Mouse (Mus musculus) thymus, postnatal 25 days (tissue): Measurements from ENCODE around the gene Hist1h2ae.
A peak's percentile ranks its signal among the peaks of the same experiment; 100 is the strongest.

Experiments used
- DNase-seq: peaks from one replicate; pipeline ENCODE4 v3.0.0; 2022

Gene Hist1h2ae

DNA sequence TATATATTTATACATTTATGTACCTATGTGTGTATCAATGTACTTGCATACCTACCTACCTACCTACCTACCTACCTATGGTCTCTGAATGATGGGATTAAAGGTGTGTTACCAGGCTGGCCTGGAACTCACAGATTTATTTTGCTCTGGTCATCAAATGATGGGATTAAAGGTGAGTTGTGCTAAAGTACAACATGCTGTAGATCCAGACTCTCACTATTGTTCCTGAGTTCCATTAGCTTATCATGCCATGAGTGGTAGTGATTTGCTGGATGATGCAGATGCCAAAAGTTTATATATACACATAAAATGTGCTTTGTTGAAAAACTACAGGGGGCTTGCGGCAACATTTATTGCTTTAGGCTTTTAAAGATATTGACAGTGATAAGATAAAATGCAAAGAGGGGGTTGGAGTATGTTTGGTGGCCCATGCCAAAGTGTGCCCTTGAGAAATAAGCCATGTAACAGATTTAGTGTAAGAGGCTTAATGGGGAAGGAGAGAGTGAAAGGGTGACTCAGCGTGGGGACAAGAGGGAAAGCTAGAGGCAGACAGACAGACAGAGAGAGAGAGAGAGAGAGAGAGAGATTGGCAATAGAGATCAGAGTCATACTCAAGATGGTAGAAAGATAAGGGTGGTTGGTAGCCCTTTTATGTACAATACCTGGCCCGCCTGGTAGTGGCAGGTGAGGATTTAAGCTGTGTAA, 33.9 kb downstream of the Hist1h2ae start:
- DNase-seq, result no peak

DNA sequence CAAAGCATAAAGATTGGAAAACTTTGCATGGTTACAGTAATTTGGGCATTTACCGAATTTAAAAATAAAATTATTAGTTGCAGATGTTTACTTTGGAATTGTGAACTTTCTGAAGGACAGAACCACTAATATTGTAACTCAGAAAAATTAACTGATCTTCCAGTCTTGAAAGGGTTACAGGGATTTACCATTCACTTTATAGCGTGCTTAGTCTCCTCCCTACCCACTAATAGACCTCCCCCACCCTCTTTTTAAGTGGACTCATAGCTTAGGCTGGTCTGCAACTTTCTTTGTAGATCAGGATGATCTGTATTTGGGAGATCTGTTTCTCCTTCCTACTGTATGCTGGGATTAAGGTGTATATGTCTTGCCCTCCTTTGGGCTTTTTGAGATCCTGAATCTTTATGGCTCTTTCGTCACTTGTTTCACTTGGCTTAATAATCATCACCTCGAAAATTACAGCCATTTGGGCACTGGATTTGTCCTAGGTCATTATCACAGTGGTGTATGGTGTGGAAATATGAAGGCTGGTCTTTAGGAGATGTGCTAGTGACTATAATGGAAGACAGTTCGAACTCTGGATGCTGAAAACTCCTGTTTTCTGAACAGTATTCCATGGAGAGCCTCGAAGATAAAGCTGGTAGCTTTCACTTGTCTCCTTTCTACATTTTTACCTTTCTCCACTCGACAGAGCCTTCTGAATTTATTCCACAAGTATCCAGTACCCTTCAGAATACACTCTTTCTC, 34.8 kb downstream of the Hist1h2ae start:
- no peak for DNase-seq

DNA sequence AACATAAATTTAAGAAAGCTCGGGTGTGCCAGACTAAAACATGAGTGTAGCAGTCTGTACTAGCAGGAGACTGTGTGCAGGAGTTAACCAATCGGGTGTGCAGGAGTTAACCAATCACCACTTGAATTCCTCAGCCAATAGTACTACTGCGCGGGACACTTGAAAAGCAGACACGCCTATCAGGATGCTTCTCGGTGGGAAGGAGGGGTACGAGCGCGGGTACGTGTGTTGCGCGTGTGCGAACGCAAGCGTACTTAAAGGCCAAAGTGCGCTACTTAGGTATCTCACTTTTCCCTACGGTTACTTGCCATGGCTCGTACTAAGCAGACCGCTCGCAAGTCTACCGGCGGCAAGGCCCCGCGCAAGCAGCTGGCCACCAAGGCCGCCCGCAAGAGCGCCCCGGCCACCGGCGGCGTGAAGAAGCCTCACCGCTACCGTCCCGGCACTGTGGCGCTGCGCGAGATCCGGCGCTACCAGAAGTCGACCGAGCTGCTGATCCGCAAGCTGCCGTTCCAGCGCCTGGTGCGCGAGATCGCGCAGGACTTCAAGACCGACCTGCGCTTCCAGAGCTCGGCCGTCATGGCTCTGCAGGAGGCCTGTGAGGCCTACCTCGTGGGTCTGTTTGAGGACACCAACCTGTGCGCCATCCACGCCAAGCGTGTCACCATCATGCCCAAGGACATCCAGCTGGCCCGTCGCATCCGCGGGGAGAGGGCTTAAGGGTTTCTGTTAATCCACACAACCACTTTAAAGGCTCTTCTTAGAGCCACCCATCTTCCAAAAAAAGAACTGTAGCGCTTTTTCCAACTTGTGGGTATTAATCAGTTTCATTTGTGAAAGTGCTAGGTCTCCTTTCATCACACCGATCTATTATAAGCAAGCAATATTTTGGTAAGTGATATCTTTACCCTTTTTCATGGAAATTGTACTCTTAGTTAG, 35.6 kb downstream of the Hist1h2ae start, which contains the start of gene Hist1h3g:
TSS of gene Hist1h3g (plus strand) at position 286 of the 939 bp plus-strand sequence.
- DNase-seq, result peak; percentile 89

DNA sequence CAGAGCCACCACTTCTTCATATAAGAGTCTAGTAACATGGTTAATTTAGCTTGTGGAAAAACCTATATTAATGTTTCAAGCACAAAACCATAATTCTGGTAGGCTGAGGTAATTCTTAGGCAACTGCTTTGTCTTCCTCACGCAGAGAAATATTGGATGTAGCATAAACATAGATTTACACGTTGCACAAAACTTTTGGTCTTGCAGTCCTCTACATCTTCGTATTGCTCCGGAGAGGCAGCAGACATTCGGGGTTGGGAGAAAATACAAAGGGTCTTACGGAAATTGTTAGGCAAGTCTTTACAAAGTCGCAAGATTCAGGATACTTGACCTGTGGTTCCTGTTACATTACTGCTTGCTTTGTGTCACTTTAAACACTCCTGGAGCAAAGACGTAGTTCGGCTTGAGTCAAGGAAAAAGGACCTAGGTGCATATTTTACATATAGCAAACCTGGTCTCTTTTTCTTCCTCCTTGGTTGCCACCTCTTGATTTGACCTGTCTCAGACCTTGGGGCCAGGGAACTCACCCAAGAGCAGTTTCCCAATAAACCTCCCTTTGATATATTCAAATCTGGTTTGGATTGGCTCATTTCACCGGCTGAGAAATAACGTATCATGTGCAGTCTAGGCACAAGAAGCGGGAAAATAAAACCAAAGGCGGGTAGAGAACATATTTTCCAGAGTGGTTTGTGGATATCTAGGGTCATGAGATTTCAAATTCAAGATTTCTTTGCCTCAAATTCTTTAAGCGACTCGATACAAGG, 36.5 kb downstream of the Hist1h2ae start:
- peak; percentile 39 for DNase-seq

GRCm38 (mm10) chr13:23533560-23534367, 37.3 kb downstream of the Hist1h2ae start, which contains the start of gene Hist1h2af:
TSS of gene Hist1h2af (plus strand) at chr13:23533906.
- peak; percentile 76 for DNase-seq

GRCm38 (mm10) chr13:23532262-23533075, 38.6 kb downstream of the Hist1h2ae start:
- no peak for DNase-seq

DNA sequence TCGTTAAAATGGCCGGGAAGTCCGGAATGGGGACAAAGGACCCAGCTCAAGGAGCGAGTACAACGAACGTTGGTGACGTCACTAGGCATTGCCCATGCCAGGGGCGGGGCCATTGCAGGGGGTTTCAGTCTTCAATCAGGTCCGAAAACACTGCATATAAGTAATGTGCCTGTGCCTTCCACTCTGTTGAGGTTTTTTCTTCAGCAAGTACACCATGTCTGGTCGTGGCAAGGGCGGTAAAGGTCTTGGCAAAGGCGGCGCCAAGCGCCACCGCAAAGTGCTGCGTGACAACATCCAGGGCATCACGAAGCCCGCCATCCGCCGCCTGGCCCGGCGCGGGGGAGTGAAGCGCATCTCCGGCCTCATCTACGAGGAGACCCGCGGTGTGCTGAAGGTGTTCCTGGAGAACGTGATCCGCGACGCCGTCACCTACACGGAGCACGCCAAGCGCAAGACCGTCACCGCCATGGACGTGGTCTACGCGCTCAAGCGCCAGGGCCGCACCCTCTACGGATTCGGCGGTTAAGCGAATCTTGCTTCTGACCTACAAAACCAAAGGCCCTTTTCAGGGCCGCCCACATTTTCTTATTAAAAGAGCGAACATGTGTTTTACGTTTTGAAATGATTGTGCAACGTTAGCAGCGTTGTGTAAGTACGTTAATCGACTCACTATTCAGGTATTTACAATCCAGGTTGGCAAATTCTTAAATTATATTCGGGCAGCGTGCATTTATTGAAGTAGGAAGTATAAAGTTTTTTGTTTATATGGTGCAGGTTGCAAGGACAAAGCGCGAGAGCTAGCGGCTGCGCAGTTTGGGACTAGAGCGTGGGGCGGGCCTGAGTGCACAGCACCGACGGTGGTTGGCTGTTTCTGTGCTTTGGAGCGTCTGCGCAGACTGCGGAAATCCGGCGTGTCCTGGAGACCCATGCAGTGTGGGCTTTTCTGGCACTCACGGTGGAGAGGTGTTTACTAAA, 39.8 kb downstream of the Hist1h2ae start, which contains the start of gene Hist1h4h:
TSS of gene Hist1h4h (plus strand) at position 150 of the 975 bp plus-strand sequence.
- peak; percentile 98 for DNase-seq

DNA sequence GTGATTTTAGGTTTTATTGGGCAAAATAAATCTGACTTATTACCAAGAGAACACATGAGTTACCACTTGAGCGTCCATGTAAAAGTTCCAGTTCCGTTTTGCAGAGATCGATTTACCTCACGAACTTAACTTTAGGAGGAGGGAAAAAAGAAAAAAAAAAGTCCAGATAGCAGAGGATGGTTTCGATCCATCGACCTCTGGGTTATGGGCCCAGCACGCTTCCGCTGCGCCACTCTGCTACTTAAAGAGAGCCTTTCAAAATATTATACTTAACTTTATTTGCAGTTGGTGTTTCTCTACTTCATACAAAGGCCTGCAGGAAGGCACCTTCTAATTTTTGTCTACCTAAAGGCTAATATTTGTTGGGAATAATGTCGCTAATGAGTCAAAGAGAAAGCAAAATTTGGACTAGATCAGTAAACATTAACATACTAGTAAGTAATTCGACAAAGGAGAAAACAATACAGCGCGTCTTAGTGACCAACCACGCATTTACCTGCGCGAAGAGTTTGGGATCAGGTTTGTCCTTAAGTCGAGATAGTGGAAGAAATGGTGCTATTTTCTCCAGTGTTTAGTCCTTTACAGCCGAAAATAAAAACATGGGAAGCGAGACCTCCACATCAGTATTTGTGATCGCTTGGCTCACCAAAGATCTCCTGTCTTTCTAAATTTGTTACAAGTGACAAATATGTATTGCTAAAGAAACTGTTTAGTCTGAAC, 40.7 kb downstream of the Hist1h2ae start:
- peak; percentile 75 for DNase-seq

- no peak for DNase-seq
Measured at GRCm38 (mm10) chr13:23529480-23530165, 41.4 kb downstream of the Hist1h2ae start.

GRCm38 (mm10) chr13:23529005-23529404, 42.0 kb downstream of the Hist1h2ae start:
- DNase-seq, result no peak

DNA sequence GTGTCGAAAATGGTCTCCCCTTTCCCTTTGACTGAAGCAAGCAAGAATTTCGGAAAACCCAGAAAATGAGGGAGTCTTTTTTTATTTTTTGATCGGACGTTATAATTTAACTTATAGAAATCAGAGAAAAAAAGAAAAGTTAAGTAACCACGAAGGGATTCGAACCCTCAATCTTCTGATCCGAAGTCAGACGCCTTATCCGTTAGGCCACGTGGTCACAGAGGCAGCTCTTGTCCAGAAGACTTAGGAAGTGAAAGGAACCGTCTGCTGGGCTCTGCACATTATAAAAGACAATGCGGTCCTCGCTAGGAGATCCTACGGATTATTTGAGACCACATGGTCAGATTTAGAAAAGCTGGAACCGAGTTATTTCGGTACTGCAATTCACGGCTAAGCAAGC, 44.7 kb downstream of the Hist1h2ae start:
- DNase-seq, result peak; percentile 91

- DNase-seq, result no peak
Measured at GRCm38 (mm10) chr13:23525901-23526300, 45.1 kb downstream of the Hist1h2ae start.

GRCm38 (mm10) chr13:23524654-23525053, 46.4 kb downstream of the Hist1h2ae start:
- DNase-seq, result peak; percentile 78

DNA sequence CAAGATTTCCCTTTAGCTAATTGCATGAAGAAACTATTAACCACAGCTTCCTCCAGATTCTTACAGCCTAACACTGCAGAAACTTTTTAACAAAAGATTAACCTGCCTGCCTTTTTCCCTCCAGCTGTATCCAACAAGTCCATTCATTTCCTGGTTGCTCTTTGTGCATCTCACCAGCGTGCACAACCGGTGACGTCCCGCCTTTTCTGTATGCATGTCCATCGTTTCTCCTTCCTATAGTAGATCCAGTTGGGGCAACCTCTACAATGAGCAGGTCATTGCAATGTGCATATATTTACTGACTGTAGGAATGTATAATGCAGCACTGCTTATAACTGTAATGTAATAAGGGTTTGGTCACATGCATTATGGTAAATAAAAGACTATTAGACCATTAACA, 47.0 kb downstream of the Hist1h2ae start:
- no peak for DNase-seq

GRCm38 (mm10) chr13:23521703-23522102, 49.3 kb downstream of the Hist1h2ae start:
- DNase-seq, result peak; percentile 93
